Mouse (Mus musculus): ENCODE data around the gene Zfp691. TPM values are rescaled to one million over a fixed set of nuclear protein-coding genes. Genes with fewer than 3 reads are reported as not detected.

The Zfp691 gene
- total RNA-seq (2023) = 1 to 10 TPM; 7.6 to 9.6 TPM

GRCm38 (mm10) chr4:119173851-119174453 lies at the start of gene Zfp691:
Zfp691 (minus strand) TSS chr4:119174195.

GRCm38 (mm10) chr4:119218169-119218568 lies 44.2 kb upstream of the Zfp691 start, which contains the start of gene Tmem269:
Tmem269 (minus strand) TSS chr4:119218217.

DNA sequence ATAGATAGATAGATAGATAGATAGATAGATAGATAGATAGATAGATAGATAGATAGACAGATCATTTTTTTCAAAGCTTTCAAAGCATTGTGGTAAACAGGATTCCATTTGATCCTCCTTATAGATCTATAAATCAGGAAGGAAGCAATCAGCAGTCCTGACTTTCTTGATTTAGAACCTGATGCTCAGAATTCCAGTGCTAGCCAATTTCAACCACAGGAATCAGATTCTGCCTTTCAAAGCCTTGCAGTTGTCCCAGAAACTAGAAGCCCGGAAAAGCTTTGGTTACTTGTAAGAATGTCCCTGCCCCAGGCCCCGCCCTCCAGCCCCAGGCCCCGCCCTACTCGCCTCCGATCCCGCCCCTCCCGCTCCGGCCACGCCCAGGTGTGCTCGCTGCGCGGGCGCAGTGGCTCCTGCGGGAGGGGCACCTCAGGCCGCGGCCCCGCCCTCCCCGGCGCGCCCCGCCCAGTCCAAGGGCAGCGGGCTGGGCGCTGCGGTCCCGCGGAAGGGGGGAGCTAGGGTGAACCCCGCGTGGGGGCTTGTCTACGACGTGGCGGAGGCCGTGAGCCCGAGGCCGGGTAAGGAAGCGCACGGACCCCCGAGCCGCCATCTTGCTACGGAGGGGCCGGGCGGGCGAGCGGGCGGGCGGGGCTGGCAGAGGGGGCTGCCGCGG lies 21.1 kb upstream of the Zfp691 start, which contains the start of gene Svbp:
Gene Svbp (plus strand): TSS at position 398 of the 673 bp plus-strand sequence.

GRCm38 (mm10) chr4:119189864-119190263 lies 15.9 kb upstream of the Zfp691 start, which contains the start of gene Ermap:
Ermap (minus strand) TSS chr4:119190011.

Other genes with a start within 250 kb of the Zfp691 start
- not detected for gene Olfr1328, start 235.6 kb downstream of the Zfp691 start, total RNA-seq (2023)
- gene Lao1, start 212.6 kb downstream of the Zfp691 start, total RNA-seq (2023) = not detected
- gene Slc2a1, start 65.5 kb downstream of the Zfp691 start, total RNA-seq (2023) = 10 to 100 TPM; 47.8 to 50.0 TPM
- gene Ermap, start 15.8 kb upstream of the Zfp691 start, total RNA-seq (2023) = under 1 TPM; 0.26 to 0.47 TPM
- 10 to 100 TPM; 23.0 to 23.4 TPM for gene Svbp, start 21.1 kb upstream of the Zfp691 start, total RNA-seq (2023)
- under 1 TPM in 1 of 2 experiments, not detected in 1; 0.52 TPM for gene Tmem269, start 44.0 kb upstream of the Zfp691 start, total RNA-seq (2023)
- 10 to 100 TPM; 10.3 to 21.8 TPM for gene AU022252, start 58.5 kb upstream of the Zfp691 start, total RNA-seq (2023)
- gene P3h1, start 58.7 kb upstream of the Zfp691 start, total RNA-seq (2023) = 1 to 10 TPM; 6.0 TPM
- gene Cldn19, start 81.2 kb upstream of the Zfp691 start, total RNA-seq (2023) = not detected
- gene Ybx1, start 120.4 kb upstream of the Zfp691 start, total RNA-seq (2023) = 100 to 1,000 TPM; 400 to 420 TPM
- 10 to 100 TPM; 29.5 to 37.9 TPM for gene Ppih, start 146.4 kb upstream of the Zfp691 start, total RNA-seq (2023)
- under 1 TPM in 1 of 2 experiments, not detected in 1; 0.30 TPM for gene Ccdc30, start 241.3 kb upstream of the Zfp691 start, total RNA-seq (2023)
- 10 to 100 TPM; 12.9 to 16.5 TPM for gene Ppcs, start 248.2 kb upstream of the Zfp691 start, total RNA-seq (2023)
- not detected for gene Zmynd12, start 248.6 kb upstream of the Zfp691 start, total RNA-seq (2023)